Mouse (Mus musculus): ENCODE results near the gene Tnfsf10.
"Not testable (repeated sequence)": the region's sequence is repeated elsewhere in the genome, so short reads cannot be mapped to it uniquely, and the experiment has no call there.

Tnfsf10 gene

DNA sequence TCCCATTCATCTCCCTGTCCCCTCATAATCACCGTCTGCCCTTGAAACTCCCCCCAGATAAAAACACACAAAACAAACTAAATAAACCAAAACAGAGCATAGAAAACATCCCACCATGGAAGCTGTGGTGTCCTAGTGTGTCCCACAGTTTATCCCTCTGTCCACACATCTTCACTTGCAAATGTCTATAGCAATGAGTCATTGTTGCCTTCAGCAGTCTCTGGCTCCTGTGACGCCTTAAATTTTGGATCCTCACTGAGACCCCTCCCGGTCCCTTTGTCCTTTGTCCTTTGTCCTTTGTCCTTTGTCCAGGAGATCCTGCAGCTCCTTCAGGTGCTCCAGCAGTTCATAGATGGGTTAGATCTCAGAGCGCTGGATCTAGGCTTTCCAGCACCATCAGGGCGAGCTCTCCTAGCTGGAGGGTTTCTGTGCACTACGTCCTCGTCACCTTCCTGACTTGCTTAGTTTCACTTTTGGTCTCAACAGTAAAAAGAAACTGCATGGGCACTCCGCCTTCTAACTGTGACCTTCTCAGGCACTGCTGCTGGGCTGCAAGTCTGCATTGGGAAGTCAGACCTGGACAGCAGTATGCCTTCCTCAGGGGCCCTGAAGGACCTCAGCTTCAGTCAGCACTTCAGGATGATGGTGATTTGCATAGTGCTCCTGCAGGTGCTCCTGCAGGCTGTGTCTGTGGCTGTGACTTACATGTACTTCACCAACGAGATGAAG is at the start of gene Tnfsf10:
TSS of gene Tnfsf10 (plus strand) at position 470 of the 729 bp plus-strand sequence.
- no peak for DNase-seq (ENCODE audit: low spot score)

DNA sequence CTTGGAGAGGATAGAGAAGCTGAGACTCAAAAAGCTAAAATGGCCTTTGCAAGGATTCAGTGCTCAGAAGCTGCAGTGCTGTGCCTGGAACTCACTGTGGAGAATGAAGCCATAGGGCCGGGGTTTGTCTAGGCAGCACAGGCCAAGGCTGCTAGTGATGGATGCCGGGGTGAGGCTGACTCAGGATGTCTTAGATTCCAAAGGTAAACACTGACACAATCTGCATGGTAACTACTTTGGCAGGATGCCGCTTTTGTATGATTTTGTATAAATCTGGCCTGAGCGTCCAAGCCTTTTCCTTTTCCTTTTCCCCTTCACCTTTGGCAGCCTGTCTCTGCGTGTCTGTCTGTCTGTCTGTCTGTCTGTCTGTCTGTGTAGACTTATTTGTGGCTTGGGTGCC is 49.5 kb upstream of the Tnfsf10 start:
- DNase-seq (ENCODE audit: low spot score), result no peak

DNA sequence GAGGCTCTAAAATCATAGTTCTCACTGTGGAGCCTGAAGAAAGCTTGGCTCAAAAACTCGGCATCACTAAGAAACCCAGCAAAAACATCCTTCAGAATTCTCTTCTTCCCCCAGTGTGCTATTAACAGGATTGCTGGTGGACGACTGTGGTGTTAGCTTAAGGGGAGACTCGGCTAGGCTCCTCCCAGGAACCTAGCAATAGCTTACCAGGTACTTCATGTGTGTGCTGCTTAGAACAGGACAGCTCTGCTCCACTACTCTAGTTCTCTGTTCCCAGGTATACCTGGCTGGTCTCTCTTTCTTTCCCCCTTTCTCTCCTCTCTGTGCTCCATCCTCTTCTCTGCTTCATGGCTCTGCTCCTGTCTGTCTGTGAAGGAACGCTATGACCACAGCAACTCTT is 48.9 kb upstream of the Tnfsf10 start:
- no peak for DNase-seq (ENCODE audit: low spot score)

DNA sequence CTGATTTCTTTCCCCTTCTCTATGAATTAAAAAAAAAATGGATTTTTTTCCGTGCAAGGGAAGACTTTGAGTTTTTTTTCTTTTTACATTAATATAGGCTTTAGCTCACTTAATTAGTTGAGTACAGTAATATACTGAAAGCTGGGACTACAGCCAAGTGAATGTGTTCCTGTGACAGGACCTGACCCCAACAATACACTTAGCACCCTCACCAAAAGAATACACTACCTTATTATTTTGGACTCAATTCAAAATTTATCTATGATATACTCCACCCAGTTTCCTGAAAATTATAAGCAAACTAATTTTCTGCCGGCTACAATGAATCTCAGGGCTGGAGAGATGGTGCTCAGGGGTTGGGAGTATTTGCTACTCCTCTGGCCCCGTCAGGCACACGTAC is 47.7 kb upstream of the Tnfsf10 start:
- DNase-seq (ENCODE audit: low spot score), result no peak

DNA sequence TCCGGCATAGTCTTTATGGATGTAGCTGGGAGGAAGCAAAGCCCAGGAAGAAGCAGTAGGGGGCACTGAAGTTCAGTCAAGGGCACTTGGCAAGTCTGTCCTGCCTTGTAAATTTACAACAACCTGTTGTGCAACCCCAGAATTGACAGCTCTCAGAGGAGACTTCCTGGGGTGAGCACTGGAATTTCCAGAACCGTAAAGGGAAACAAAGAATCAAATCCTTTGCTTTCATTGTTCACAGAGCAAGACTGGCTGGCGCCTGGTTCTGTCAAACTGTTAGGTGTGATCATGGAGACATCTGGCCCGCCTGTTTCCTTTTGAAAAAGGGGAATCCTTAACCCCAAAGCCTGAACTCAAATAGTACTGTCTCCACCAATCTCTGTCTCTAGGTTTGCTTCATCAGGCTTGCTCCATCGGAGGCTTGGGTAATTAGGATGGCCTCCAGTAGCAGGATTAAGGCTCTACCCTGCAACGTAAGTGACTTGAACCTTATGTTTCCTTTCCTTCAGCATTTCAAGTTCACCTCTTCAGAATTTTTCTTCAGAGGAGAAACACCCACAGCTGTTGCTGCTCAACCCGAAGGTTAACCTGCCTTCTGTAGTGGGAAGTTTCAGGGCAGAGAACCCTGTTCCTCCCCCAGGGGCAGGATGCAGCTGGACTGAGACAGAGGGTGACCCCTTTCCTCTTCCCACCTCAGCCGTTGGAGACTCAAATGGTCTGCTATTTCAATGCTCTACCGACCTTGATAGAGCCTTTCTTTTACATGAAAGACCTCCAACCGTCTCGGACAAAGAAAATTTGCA is 46.5 kb upstream of the Tnfsf10 start:
- no peak for DNase-seq (ENCODE audit: low spot score)

DNA sequence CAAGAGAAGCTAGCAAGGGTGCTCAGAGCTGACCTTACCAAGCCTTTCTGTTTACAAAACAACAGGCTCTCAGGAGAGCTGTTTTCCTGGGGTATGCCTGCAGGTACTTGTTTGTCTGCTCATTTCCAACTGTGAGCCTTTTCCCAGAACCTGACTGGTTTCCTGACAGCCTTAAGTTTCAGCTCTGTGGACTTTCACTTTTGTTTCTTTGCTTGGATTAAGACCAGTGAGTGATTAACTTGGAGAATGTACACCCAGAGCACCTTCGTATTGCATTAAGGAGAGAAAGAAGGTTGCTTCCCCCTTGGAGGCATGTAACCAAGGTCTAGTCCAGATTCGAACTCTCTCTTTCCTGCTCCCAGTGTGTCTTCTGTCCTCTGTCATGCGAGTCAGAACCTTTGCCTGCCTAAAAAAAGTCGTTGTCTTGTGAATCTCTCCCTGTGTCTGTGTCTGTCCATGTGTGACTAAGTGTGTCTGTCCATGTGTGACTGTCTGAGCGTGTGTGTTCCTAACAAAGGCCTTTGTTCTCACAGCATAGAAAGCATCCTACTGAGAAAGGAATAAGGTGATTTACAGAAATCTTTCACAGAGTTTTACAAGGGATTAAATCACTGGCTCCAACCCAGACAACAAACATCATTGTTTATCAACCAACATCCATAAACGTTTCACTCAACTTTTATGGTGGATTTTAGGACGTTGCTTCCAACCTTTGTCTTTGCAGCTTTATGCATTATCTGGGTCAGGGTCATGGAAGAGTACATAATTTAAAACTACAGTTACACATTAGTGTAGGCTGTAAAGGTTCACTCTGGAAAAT is 43.7 kb upstream of the Tnfsf10 start:
- DNase-seq (ENCODE audit: low spot score), result no peak

DNA sequence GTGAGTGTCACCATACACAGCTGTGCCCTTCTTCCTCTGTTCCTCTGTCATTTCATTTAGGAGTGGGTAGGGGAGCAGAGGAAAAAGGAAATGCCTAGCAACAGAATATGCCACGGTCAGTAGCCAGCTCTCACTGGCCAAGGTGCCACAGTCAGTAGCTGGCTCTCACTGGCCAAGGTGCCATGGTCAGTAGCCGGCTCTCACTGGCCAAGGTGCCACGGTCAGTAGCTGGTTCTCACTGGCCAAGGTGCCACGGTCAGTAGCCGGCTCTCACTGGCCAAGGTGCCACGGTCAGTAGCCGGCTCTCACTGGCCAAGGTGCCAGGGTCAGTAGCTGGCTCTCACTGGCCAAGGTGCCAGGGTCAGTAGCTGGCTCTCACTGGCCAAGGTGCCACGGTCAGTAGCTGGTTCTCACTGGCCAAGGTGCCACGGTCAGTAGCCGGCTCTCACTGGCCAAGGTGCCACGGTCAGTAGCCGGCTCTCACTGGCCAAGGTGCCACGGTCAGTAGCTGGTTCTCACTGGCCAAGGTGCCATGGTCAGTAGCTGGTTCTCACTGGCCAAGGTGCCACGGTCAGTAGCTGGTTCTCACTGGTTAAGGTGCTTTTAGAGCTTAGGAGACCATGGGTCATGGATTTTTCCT is 37.4 kb upstream of the Tnfsf10 start:
- DNase-seq (ENCODE audit: low spot score), result not testable (repeated sequence)

DNA sequence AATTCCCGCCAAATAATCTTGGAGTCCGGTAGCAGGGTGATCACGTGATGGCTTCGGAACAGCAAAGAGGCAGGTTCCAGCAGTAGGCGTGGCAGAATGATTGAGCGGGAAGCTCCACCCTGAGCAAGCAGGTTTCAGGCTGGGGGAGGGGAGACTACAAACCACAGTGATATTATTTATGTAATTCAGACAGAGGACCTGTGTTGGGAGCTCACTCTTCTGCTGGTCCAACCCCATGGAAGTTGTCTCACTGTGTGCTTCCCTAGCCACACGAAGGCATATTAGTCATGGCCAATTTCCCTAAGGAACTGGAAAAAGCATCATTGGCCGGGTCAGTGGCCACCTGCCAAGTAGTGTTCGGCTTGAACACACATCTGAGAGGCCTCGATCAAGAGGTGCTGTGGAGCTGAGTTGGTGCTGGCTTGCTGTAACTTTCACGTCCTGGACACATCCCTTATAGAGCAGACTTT is 36.5 kb upstream of the Tnfsf10 start:
- DNase-seq (ENCODE audit: low spot score), result no peak

DNA sequence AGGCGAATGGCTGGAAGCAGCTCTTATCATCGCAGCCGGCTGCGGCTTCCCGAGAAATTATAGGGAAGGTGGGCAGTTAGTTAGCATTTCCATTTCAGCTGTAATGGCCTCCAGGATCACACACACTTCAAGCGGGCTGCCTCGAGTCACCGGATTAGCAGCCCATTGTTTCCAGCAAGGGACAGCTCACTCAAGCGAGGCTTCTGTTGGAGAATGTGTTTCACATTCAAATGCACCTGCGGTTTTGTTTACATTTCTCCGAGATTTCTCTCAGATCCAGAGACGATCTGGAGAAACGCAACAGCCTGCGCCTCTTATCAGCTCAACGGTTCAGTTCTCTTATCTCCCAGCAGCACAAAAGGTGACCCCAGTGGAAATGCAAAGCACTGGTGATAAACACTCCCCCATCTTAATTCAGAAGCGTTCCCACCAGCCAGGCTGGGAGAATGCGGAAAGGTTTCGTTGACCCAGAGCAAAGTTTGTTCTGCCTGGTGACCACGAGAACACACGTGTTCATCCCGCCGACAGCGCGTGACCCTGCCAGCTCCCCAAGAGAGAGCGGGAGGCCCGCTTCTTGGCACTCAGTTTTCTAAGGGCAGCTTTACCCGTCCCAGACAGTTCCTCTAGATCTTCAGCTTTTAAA is 33.6 kb upstream of the Tnfsf10 start:
- DNase-seq (ENCODE audit: low spot score), result no peak

DNA sequence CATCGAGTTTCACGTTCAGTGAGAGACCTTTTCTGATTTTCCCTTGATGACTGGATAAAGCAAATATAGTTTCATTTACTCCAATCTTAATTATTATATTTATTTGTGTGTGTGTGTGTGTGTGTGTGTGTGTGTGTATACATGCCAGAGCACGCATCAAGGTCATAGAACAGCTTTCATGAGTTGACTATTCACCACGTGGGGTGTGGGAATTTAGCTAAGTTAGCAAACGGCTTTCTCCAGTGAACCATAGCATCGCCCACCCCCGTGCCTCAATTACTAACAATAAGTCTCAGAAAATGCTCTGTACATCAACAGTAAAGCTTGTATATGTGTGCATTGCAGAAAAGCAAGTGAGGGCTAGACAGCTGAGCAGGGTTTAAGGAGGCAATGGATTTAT is 33.0 kb upstream of the Tnfsf10 start:
- DNase-seq (ENCODE audit: low spot score), result no peak

DNA sequence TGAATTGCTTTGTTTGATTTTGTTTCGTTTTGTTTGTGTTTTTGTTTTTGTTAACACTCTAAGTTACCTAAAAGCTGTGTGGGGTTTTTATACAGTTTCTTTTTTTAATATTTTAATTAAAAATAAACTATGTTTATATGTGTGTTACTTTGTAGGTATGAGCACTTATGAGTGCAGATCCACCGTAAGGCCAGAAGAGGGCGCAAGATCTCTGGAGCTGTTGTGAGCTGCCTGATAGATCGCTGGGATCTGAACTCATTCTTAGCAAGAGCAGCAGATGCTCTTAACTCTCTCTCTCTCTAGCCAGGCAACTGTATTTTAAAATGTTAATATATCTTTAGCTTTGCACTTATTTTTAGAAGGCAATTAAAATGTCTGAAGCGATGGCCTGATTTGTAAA is 32.6 kb upstream of the Tnfsf10 start:
- no peak for DNase-seq (ENCODE audit: low spot score)

DNA sequence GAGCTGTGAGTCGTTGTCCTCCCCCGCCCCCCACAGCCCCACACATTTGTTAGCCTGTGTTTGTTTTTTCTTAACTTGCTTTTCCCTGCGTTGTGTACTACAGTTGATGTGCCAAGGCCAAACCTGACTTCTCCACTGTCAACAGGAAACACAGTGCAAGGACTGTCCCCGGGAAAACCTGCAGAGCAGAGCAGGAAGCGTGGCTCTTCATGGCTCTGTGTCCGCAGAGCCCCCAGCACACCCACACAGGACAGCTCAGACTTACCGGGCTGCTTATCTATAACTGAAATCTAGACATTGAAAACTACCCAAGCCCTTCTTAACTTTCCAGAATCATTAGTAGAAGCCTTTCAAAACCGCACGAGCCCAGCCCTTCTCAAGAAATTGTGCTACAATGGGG is 31.8 kb upstream of the Tnfsf10 start:
- DNase-seq (ENCODE audit: low spot score), result no peak

DNA sequence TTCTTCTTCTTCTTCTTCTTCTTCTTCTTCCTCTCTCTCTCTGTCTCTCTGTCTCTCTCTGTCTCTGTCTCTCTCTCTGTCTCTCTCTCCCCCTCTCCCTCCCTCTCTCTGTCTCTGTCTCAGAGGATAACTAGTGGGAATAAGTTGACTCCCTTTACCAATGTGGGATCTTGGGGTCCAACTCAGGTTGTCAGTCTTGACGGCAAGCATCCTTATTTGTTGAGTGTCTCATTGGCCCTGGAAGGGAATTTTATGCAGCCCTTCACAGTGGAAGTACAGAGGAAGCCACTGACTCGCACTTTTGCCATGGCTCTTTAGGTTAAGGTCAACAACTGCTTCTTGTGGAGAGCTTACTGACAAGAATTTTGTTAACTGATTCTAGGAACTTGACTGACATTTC is 28.5 kb upstream of the Tnfsf10 start:
- DNase-seq (ENCODE audit: low spot score), result no peak

DNA sequence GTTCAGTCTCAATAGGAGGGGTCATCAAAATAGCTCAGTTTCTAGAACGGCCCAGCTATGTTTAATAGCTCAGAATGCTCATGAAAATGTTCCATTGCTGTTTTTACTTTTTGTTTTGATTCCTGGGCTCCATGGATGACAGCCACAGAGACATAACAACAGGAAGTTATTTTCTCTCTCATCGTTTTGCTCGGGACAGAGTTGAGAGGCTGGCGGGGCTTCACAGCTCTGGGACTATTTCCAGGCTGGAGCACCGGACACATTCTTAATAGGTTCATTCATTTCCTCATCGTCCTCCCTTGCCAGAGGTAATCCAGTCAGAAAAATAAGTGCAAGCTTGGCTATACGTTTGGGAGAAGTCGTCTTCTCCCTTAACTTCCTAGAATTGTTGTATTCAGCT is 27.9 kb upstream of the Tnfsf10 start:
- no peak for DNase-seq (ENCODE audit: low spot score)

DNA sequence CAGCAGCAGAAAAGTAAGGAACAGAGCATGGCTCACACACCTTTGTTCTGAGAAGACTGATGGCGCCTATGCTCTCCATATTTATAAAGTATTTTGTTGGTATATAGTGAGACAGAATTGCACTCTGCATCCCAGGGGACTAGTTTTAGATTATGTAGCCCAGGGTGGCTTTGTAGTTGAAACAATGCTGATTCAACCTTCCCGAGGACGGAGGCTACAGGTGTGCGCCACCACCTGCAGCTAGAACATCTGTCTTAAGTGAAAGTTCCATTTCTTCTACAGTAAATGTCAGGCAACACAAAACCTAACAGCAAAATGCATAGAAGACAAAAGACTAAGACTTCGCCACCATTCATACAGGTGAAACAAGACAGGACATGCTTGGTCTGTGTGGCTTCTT is 26.5 kb upstream of the Tnfsf10 start:
- DNase-seq (ENCODE audit: low spot score), result no peak

DNA sequence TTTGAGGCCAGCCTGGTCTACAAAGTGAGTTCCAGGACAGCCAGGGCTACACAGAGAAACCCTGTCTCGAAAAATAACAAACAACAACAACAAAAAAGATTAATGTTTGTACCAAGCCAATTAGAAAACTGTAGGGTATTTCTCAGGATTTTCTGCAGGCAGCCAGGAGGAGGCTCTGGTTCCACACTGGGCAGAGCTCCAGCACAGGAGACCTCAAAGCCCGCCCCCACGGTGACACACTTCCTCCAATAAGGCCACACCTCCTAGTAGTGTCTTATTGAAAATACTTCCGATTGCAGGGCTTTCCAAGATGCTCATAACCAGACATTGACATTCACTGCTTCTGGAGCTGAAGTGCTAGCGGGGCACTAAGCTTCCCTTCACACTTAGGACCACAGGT is 25.9 kb upstream of the Tnfsf10 start:
- not testable (repeated sequence) for DNase-seq (ENCODE audit: low spot score)

DNA sequence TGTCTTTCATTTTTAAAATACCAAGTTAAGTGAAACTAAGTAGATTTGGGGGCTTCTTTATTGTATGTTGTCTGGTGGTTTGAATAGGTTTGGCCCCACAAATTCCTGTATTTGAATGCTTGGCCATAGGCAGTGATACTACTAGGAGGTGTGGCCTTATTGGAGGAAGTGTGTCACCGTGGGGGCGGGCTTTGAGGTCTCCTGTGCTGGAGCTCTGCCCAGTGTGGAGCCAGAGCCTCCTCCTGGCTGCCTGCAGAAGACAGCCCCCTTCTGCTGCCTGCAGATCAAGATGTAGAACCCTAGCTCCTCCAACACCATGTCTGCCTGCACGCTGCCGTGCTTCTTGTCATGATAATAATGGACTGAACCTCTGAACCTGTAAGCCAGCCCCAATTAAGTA is 25.4 kb upstream of the Tnfsf10 start:
- DNase-seq (ENCODE audit: low spot score), result not testable (repeated sequence)

DNA sequence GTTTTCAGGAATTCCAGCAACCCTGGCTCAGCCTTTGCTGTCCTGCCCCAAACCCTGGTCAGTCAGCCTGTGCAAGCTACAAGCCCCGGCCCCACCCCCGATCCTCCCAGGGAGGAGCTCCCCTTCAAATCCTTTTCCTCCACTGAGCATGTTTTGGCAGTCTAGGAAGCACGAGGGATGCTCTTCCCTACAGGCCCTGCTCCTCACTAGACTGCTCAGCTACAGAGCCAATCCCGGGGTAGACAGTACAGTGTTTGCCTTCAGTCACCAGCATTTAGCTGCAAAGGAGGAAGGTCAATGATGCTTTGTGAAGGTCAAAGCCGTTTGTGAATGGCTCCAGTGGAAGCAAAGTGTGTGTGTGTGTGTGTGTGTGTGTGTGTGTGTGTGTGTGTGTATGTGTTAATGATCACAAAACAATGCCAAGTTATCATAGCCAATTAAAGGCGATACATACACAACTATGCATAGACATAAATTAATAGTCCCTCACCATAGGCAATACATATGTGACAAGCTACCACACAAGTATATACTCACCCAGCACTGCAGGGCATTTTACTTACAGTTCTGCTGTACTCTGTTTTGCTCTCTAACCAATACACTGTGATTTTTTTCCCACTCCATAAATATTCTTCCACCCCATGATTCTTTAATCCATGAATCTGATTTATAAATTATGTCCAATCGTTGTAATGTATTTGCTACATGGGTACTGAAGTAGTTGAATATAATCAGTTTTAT is 23.0 kb upstream of the Tnfsf10 start:
- no peak for DNase-seq (ENCODE audit: low spot score)

DNA sequence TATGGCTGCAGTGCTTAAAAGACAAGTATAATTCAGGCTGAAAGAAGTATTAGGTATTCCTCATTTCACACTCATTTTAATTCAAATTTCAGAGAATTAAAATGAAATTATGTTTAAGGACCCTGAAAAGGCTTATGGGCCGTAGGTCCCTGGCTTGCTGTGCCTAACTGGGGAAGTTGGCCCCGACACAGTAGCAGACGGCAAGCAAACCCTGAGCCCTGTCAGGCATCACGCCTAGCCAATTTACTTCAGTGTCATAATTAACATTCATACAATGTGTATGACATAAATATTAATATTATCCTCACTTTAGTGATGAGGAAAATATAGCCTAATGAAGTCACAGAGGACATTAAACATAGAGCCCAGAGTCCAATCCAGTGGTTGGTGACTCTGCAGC is 16.4 kb upstream of the Tnfsf10 start:
- DNase-seq (ENCODE audit: low spot score), result no peak

DNA sequence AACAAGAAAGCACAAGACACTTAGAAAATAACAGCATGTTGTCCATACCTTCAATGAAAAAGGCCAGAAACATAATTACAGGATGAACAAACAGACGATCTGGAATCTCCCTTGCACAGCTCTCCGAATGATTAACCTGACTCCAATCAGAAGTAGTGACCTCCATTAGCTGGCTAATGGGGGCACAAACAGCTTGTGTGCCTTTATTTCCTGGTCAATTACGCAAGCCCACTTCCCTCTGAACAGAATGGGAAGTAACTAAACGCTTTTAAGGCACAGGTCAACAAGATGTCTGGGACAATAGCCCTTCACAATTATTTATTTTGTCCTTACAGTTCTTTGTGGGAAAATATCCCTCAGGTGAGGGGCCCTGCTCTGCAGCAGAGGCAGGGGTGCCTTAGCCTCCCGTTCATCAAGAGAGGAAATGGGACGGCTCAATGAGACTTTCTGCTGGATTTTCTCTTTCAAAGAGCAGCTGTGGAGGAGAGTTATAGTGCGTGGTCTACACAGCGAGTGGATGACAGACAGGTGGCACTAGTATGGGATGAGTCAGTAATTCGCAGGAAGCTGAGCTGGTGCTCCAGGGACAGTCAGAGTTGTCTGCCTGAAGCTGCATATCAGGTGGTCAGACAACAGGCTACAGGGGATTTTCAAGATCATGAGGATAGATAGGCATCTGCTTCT is 14.3 kb upstream of the Tnfsf10 start:
- DNase-seq (ENCODE audit: low spot score), result no peak
